Mouse (Mus musculus) kidney, postnatal 0 days (tissue): ENCODE data around the gene Tspyl4. TPM values are rescaled to one million over a fixed set of nuclear protein-coding genes. Genes with fewer than 3 reads are reported as not detected.
"Not testable (repeated sequence)": the region's sequence is repeated elsewhere in the genome, so short reads cannot be mapped to it uniquely, and the experiment has no call there.

Experiments used
- ATAC-seq: fragments of 200-750 bp; cut with Nextera tagmentation; replicated peaks from 2 replicates; pipeline ENCODE4 v1.8.0; 2017; ENCODE audit warnings: low read depth, moderate number of reproducible peaks, moderate TSS enrichment, moderate library complexity; ENCODE audit not compliant: low FRiP score
- DNase-seq: peaks from one replicate; pipeline ENCODE4 v3.0.0-alpha.2; 2016; ENCODE audit warnings: low spot score
- H3K27ac ChIP-seq: fragments of 300-500 bp; sonication (generic); 2 replicates; pipeline ENCODE4 v1.5.1; 2014; ENCODE audit warnings: mild to moderate bottlenecking
- H3K27me3 ChIP-seq: fragments of 300-500 bp; sonication (generic); 2 replicates; pipeline ENCODE4 v1.6.1; 2014; ENCODE audit warnings: low read length, mixed read lengths; ENCODE audit not compliant: insufficient read depth
- H3K36me3 ChIP-seq: fragments of 300-500 bp; sonication (generic); 2 replicates; pipeline ENCODE4 v1.6.1; 2014; ENCODE audit warnings: low read length, mixed read lengths; ENCODE audit not compliant: insufficient read depth
- H3K4me1 ChIP-seq: fragments of 300-500 bp; sonication (generic); replicated peaks from 2 replicates; pipeline ENCODE4 v1.6.1; 2014; ENCODE audit warnings: antibody characterized with exemption, low read length, mixed read lengths; ENCODE audit not compliant: insufficient read depth
- H3K4me2 ChIP-seq: fragments of 300-500 bp; sonication (generic); 2 replicates; pipeline ENCODE4 v1.6.1; 2014; ENCODE audit warnings: mild to moderate bottlenecking, low read length, moderate library complexity, mixed read lengths
- H3K4me3 ChIP-seq: fragments of 300-500 bp; sonication (generic); replicated peaks from 2 replicates; pipeline ENCODE4 v1.5.1; 2014; ENCODE audit warnings: low read depth, low read length
- H3K9ac ChIP-seq: fragments of 300-500 bp; sonication (generic); 2 replicates; pipeline ENCODE4 v1.6.1; 2014; ENCODE audit warnings: low read depth, low read length
- H3K9me3 ChIP-seq: fragments of 300-500 bp; sonication (generic); replicated peaks from 2 replicates; pipeline ENCODE4 v1.6.1; 2016; ENCODE audit warnings: low read length, inconsistent platforms, mixed read lengths
- CTCF ChIP-seq: IDR thresholded peaks from 2 replicates; pipeline ENCODE4 v1.5.1; 2016; ENCODE audit warnings: antibody characterized with exemption, low read depth, mild to moderate bottlenecking, moderate library complexity
- WGBS: fragments of 180-500 bp; shearing (Covaris S2); extraction: QIAGEN DNeasy Blood & Tissue Kit; methylation state at CpG from one replicate; pipeline ENCODE4 v1.1.7; 2014; 5-methylcytosine and 5-hydroxymethylcytosine counted together
- polyA plus RNA-seq: library from polyadenylated mRNA; unstranded; fragments of >200 nt; fragmentation: Nextera tagmentation; extraction: Ambion mirVana; gene quantifications from 2 replicates; pipeline ENCODE4 v1.2.1, GENCODE M21; 2015

The Tspyl4 gene
- 9.4 and 9.9 TPM in 2 replicates for polyA plus RNA-seq

- Histone ChIP-seq H3K9me3 (no peaks in the 10 kb centered on the region), H3K4me1 (no peaks in the 10 kb centered on the region; the same call in 1 of the 2 replicates), H3K9ac (peak within 1 kb of the TSS; percentile 65), H3K4me3 (peak within 1 kb of the TSS; percentile 71), H3K4me2 (peak within 1 kb of the TSS; percentile 93), H3K27ac (0 out of 2 replicates have a peak within 1 kb of the TSS, but pooled peaks have one; percentile 42), H3K36me3 (no peaks in the 10 kb centered on the region), H3K27me3 (no peaks in the 10 kb centered on the region)
- peak; percentile 96 for DNase-seq
- peak; percentile 97 for ATAC-seq
- under 1% methylated on average over 38 of the region's 38 CpGs for WGBS
- no peak for TF ChIP-seq CTCF
Observed at GRCm38 (mm10) chr10:34297299-34297979, at the start of gene Tspyl4. Gene Tspyl4, plus strand, starts transcription at chr10:34297442.

GRCm38 (mm10) chr10:34247757-34248156, 49.5 kb upstream of the Tspyl4 start:
- no peaks in the 10 kb centered on the region for H3K36me3 ChIP-seq
- DNase-seq (peak; percentile 55), ATAC-seq (no peak)
- H3K4me1 ChIP-seq = no peaks in the 10 kb centered on the region
- no peaks in the 10 kb centered on the region for H3K9me3 ChIP-seq
- no peak for TF ChIP-seq CTCF
- no peak overlapping the region for H3K27ac ChIP-seq
- no peak overlapping the region for H3K4me2 ChIP-seq
- no peak overlapping the region for H3K9ac ChIP-seq
- 25% methylated on average over 3 of the region's 3 CpGs for WGBS
- no peaks in the 10 kb centered on the region for H3K27me3 ChIP-seq
- H3K4me3 ChIP-seq = no peak overlapping the region

DNA sequence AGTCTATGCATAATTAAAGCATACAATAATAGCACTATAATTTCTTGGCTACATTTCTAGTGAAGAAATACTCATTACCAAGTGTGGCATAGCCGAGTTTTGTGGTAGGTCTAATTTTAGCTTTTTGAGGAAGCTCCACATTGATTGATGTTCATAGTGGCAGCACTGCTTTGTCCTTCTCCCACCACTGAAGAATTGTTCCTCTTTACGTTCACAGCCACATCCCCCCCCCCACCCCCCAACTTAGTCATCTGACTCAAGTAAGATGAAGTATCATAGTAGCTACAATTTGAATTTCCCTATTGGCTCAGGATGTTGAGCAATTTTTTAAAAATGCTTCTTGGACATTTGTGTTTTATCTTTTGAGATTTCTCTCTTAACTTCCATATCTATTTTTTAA, 47.6 kb upstream of the Tspyl4 start:
- TF ChIP-seq CTCF = no peak
- no peak for ATAC-seq

GRCm38 (mm10) chr10:34252833-34253232, 44.4 kb upstream of the Tspyl4 start:
- ATAC-seq, H3K36me3 ChIP-seq, H3K27me3 ChIP-seq, H3K9ac ChIP-seq, H3K4me3 ChIP-seq, H3K4me1 ChIP-seq, DNase-seq, H3K4me2 ChIP-seq, H3K27ac ChIP-seq, H3K9me3 ChIP-seq: not testable (repeated sequence)
- 83% methylated on average over 9 of the region's 9 CpGs for WGBS

More for the DNA sequence above, 47.6 kb upstream of the Tspyl4 start:
- 59% methylated on average over 2 of the region's 2 CpGs for WGBS
- DNase-seq = no peak
- no peak overlapping the region for H3K27ac ChIP-seq
- no peaks in the 10 kb centered on the region for H3K4me1 ChIP-seq
- H3K9ac ChIP-seq = no peak overlapping the region
- H3K9me3 ChIP-seq = no peaks in the 10 kb centered on the region
- H3K4me3 ChIP-seq = no peak overlapping the region
- no peak overlapping the region for H3K4me2 ChIP-seq
- no peaks in the 10 kb centered on the region for H3K36me3 ChIP-seq
- H3K27me3 ChIP-seq = no peaks in the 10 kb centered on the region

DNA sequence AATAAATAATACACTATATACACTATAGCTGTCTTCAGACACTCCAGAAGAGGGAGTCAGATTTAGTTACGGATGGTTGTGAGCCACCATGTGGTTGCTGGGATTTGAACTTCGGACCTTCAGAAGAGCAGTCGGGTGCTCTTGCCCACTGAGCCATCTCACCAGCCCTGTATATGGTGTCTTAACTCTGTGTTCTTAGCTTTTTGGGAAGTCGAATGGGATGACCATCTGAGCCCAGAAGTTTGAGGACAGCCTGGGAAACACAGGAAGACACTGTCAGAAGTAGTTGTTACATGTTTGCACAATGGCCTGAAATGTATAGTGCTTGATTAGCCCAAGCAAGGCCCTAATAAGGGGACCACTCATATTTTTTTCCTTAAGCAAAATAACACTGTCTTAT, 32.1 kb upstream of the Tspyl4 start:
- TF ChIP-seq CTCF = no peak
- H3K4me1 ChIP-seq = no peaks in the 10 kb centered on the region
- no peak for ATAC-seq
- no peaks in the 10 kb centered on the region for H3K27me3 ChIP-seq
- no peak overlapping the region for H3K27ac ChIP-seq
- no peak overlapping the region for H3K9ac ChIP-seq
- DNase-seq = no peak
- H3K4me3 ChIP-seq = no peak overlapping the region
- no peaks in the 10 kb centered on the region for H3K36me3 ChIP-seq
- H3K4me2 ChIP-seq = no peak overlapping the region
- H3K9me3 ChIP-seq = no peaks in the 10 kb centered on the region
- WGBS = 81% methylated on average over 4 of the region's 4 CpGs

- TF ChIP-seq CTCF = no peak
Observed at GRCm38 (mm10) chr10:34267312-34268070, 29.8 kb upstream of the Tspyl4 start.

More at GRCm38 (mm10) chr10:34267312-34268070, 29.8 kb upstream of the Tspyl4 start:
- 66% methylated on average over 5 of the region's 5 CpGs for WGBS
- Histone ChIP-seq H3K9ac (no peak overlapping the region), H3K27ac (no peak overlapping the region), H3K4me3 (no peak overlapping the region), H3K4me2 (no peak overlapping the region), H3K27me3 (no peaks in the 10 kb centered on the region), H3K36me3 (no peaks in the 10 kb centered on the region), H3K4me1 (no peaks in the 10 kb centered on the region), H3K9me3 (no peaks in the 10 kb centered on the region)
- no peak for ATAC-seq
- no peak for DNase-seq
